Mouse (Mus musculus): ENCODE measurements around the gene Abi1. TPM values are rescaled to one million over a fixed set of nuclear protein-coding genes. Genes with fewer than 3 reads are reported as not detected.
"Not testable (repeated sequence)": the region's sequence is repeated elsewhere in the genome, so short reads cannot be mapped to it uniquely, and the experiment has no call there.

Abi1 gene
- total RNA-seq, 2 experiments from 2014 or later, result 44.4 to 75.7 TPM

DNA sequence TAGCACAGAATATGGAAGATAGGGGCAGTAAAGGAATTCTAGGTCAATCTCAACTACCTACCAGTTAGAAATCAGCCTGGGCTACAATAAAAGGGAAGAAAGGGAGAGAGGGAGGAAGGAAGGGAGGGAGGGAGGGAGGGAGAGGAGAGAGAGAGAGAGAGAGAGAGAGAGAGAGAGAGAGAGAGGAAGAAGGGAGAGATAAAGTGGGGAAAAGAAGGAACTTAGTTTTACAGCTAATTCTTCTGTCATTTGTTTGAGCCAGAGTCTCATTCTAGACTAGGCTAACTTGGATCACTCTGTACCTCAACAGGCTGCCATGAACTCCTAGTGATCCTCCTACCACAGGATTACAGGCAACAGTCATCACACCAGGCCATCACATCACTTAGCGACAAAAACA lies 4.6 kb downstream of the Abi1 start:
- ATAC-seq (replicated peaks; ENCODE audit: low FRiP score, poor library complexity, severe bottlenecking), result no peak

- ATAC-seq (replicated peaks; ENCODE audit: low FRiP score, poor library complexity, severe bottlenecking), result no peak
Measured at GRCm38 (mm10) chr2:23034692-23035435, 5.2 kb downstream of the Abi1 start.

DNA sequence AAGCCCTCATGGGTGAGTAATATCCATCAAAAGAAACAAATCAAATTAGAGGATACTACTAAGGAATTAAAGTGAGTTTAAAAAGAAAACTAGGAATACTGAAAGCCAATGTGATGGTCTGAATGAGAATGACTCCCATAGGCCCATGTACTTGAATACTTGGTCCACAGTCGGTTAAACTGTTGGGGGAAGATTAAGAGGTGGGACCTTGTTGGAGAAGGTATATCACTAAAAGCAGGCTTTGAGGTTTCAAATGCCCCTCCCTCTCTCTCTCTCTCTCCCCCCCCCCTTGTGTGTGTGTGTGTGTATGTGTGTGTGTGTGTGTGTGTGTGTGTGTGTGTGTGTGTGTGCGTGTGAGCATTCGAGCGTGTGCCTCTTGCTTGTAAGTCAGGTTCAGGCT lies 9.4 kb downstream of the Abi1 start:
- ATAC-seq (replicated peaks; ENCODE audit: low FRiP score, poor library complexity, severe bottlenecking), result no peak

GRCm38 (mm10) chr2:23028826-23029225 lies 11.2 kb downstream of the Abi1 start:
- no peak for ATAC-seq (replicated peaks; ENCODE audit: low FRiP score, poor library complexity, severe bottlenecking)

DNA sequence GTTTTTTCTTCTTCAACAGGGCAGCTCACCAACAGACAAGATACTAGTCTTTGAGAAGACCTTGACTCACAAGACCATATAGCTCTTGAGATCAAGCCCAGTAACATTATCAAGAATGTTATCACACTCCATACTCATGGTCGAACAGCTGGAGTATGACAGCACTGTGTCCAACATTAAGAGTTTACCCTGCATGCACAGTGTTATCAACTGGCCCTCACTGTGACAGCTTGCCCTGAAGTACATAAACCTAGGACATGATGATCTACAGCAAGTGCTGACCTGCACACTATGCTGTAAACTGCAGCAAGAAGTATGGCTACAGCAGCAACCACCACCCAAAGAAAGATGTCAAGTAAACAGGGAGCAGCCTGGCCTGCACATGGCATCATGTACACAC lies 13.7 kb downstream of the Abi1 start:
- no peak for ATAC-seq (replicated peaks; ENCODE audit: low FRiP score, poor library complexity, severe bottlenecking)

DNA sequence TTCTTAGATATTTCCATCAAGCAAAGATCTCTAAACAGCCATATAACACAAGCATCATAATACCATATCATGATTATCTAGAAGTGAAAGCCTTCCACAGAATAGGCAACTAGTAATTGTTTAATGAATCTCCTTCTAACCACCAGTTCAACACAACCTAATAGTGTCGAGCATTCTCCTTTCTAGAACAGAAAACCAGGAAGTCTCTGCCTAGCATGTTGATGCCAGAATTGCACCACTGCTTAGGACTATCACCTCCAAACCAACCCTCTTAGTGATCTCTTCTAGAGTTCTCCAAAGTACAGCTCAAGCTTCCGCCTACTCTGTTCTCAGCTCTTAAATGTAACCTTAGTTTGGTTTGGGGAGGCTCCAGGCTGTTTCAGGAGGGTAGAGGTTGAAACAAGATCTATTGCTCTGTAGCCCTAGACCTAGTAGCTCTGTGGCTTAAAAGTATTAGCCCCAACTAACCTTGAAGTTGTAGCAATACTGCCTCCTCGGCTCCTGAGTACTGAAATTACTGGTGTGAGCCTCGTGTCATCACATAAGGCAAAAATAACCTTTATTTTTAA lies 16.2 kb downstream of the Abi1 start:
- no peak for ATAC-seq (replicated peaks; ENCODE audit: low FRiP score, poor library complexity, severe bottlenecking)

- no peak for ATAC-seq (replicated peaks; ENCODE audit: low FRiP score, poor library complexity, severe bottlenecking)
Measured at GRCm38 (mm10) chr2:23023023-23023422, 17.0 kb downstream of the Abi1 start.

GRCm38 (mm10) chr2:23021721-23022120 lies 18.3 kb downstream of the Abi1 start:
- ATAC-seq (replicated peaks; ENCODE audit: low FRiP score, poor library complexity, severe bottlenecking), result peak; percentile 98

- no peak for ATAC-seq (replicated peaks; ENCODE audit: low FRiP score, poor library complexity, severe bottlenecking)
Measured at GRCm38 (mm10) chr2:23021320-23021719, 18.7 kb downstream of the Abi1 start.

GRCm38 (mm10) chr2:23019170-23019569 lies 20.9 kb downstream of the Abi1 start:
- no peak for ATAC-seq (replicated peaks; ENCODE audit: low FRiP score, poor library complexity, severe bottlenecking)

GRCm38 (mm10) chr2:23016121-23016520 lies 23.9 kb downstream of the Abi1 start:
- no peak for ATAC-seq (replicated peaks; ENCODE audit: low FRiP score, poor library complexity, severe bottlenecking)

- no peak for ATAC-seq (replicated peaks; ENCODE audit: low FRiP score, poor library complexity, severe bottlenecking)
Measured at GRCm38 (mm10) chr2:23015335-23015734, 24.7 kb downstream of the Abi1 start.

DNA sequence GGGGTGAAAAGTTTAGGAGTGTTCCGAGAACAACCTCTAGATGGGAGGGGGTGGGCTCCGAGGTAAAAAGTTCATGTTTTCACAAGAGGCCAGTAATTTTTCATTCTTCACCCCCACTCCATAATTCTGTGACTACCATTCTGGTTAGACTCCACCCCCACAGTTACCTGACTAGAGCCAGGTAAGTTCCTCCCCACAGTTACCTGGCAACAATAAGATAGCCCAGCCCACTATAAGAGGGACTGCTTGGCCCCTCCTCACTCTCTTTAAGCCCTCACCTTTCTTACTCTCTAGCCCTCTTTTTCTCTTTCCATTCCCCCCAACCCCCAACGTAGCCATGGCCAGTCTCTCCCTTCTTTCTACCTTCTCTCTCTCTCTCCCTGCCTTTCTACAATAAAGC lies 25.1 kb downstream of the Abi1 start:
- not testable (repeated sequence) for ATAC-seq (replicated peaks; ENCODE audit: low FRiP score, poor library complexity, severe bottlenecking)

GRCm38 (mm10) chr2:23008256-23008655 lies 31.8 kb downstream of the Abi1 start:
- no peak for ATAC-seq (replicated peaks; ENCODE audit: low FRiP score, poor library complexity, severe bottlenecking)

DNA sequence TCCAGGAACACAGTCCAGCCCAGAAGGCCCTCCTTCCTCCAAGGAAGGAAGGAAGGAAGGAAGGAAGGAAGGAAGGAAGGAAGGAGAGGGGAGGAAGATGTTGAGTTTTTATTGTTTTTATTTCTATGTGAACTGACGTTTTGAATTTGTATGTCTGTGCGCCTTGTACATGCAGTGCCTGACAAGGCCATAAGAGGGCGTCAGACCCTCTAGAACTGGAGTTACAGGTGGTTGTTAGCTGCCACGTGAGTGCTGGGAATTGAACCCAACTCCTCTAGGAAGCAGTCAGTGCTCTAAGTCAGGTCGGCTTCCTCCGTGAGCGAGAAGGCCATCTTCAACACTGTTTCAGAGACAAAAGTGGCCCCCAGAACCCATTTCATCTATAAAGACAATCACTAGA lies 32.5 kb downstream of the Abi1 start:
- ATAC-seq (replicated peaks; ENCODE audit: low FRiP score, poor library complexity, severe bottlenecking), result no peak

GRCm38 (mm10) chr2:23007149-23007548 lies 32.9 kb downstream of the Abi1 start:
- no peak for ATAC-seq (replicated peaks; ENCODE audit: low FRiP score, poor library complexity, severe bottlenecking)

DNA sequence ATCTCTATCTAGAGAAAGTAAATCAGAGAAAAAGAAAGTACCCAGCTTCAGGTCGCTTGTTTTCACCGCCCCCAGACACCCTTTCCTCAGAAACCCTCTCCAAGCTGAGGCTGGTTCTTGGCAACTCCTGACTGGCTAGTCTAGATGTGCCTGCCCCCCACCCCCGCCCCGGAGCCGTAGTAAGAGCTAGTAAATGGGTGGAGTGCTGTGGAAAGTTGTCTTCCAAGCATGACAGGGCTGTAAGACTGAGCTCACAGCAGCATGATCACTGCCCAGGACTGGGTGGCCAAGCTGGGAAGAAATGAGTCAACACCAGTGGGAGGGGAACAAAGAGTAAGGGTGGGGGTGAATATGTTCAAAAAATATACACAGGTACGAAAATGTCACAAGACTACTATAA lies 33.8 kb downstream of the Abi1 start:
- no peak for ATAC-seq (replicated peaks; ENCODE audit: low FRiP score, poor library complexity, severe bottlenecking)

GRCm38 (mm10) chr2:23002637-23003036 lies 37.4 kb downstream of the Abi1 start:
- no peak for ATAC-seq (replicated peaks; ENCODE audit: low FRiP score, poor library complexity, severe bottlenecking)

DNA sequence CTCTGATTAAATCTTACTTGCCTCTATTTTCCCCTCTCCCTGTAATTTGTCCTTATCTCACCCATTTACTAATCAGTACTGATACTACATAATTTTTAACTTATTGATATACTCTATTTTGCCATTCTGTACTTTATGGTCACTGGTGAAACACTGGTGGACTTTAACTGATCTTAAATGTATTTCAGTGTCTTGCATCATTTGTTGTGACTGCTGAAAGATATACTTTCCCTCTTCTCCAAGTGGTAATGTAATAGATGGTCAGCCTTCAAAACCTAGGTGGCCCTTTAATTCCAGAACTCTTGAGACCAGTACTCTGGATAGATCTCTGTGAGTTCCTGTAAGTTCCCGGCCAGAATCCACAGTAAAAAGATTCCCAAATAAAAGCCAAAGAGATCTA lies 40.4 kb downstream of the Abi1 start:
- ATAC-seq (replicated peaks; ENCODE audit: low FRiP score, poor library complexity, severe bottlenecking), result no peak

GRCm38 (mm10) chr2:22998804-22999203 lies 41.2 kb downstream of the Abi1 start:
- ATAC-seq (replicated peaks; ENCODE audit: low FRiP score, poor library complexity, severe bottlenecking), result peak; percentile 48

GRCm38 (mm10) chr2:22998015-22998414 lies 42.0 kb downstream of the Abi1 start:
- ATAC-seq (replicated peaks; ENCODE audit: low FRiP score, poor library complexity, severe bottlenecking), result no peak

GRCm38 (mm10) chr2:22996071-22996470 lies 44.0 kb downstream of the Abi1 start:
- no peak for ATAC-seq (replicated peaks; ENCODE audit: low FRiP score, poor library complexity, severe bottlenecking)

Data from erythroblast, adult 5-6 weeks (primary cell).